Mouse (Mus musculus) bone marrow, adult 2 months (tissue): ENCODE results near the gene Hoxa7. TPM values are rescaled to one million over a fixed set of nuclear protein-coding genes. Genes with fewer than 3 reads are reported as not detected.

Experiments used
- H3K27ac ChIP-seq: fragments of 200-500 bp; 2 replicates; pipeline ENCODE4 v1.5.1; 2012; ENCODE audit warnings: low read depth, mild to moderate bottlenecking, control low read depth, inconsistent platforms, low read length; ENCODE audit not compliant: control insufficient read depth, poor library complexity, insufficient read depth
- H3K4me1 ChIP-seq: fragments of 200-500 bp; 2 replicates; pipeline ENCODE4 v1.6.1; 2011; ENCODE audit warnings: low read length; ENCODE audit not compliant: control insufficient read depth, insufficient read depth
- H3K4me3 ChIP-seq: fragments of 200-500 bp; replicated peaks from 2 replicates; pipeline ENCODE3; 2011; ENCODE audit warnings: mild to moderate bottlenecking, low read depth, low read length, control low read depth; ENCODE audit not compliant: control insufficient read depth
- CTCF ChIP-seq: fragments of 200-500 bp; IDR thresholded peaks from 2 replicates; pipeline ENCODE4 v1.5.1; 2011; ENCODE audit warnings: low read length, control low read depth; ENCODE audit not compliant: control insufficient read depth, insufficient read depth
- POLR2A ChIP-seq: fragments of 200-500 bp; IDR thresholded peaks from 2 replicates; pipeline ENCODE4 v1.6.1; 2011; ENCODE audit warnings: low read depth, mild to moderate bottlenecking, control low read depth, low read length, borderline replicate concordance; ENCODE audit not compliant: control insufficient read depth
- WGBS: fragments of 180-500 bp; shearing (Covaris S2); methylation state at CpG from one replicate; pipeline ENCODE4 v1.1.7; 2018; 5-methylcytosine and 5-hydroxymethylcytosine counted together
- polyA plus RNA-seq: library from polyadenylated mRNA; stranded (reverse); fragments of >200 nt; gene quantifications from 2 replicates; pipeline ENCODE4 v1.2.4, GENCODE M21; 2011; ENCODE audit warnings: low replicate concordance; ENCODE audit not compliant: missing spikeins, insufficient read depth, insufficient read length

Gene Hoxa7
- polyA plus RNA-seq, 1 experiment, result 2.8 TPM

GRCm38 (mm10) chr6:52204050-52204752, 17.5 kb downstream of the Hoxa7 start, which contains the start of gene Hoxa5:
TSS of gene Hoxa5 (minus strand) at chr6:52204587.
- Histone ChIP-seq H3K4me3 (no peak within 1 kb of the TSS), H3K27ac (no peak within 1 kb of the TSS), H3K4me1 (no peaks in the 10 kb centered on the region)
- 74% methylated on average over 65 of the region's 65 CpGs for WGBS
- TF ChIP-seq POLR2A (no peak), CTCF (no peak)

GRCm38 (mm10) chr6:52203371-52204049, 18.1 kb downstream of the Hoxa7 start:
- no peak overlapping the region for H3K27ac ChIP-seq

GRCm38 (mm10) chr6:52203121-52203370, 18.6 kb downstream of the Hoxa7 start:
- H3K27ac ChIP-seq, result no peak overlapping the region
- 91% methylated on average over 10 of the region's 10 CpGs for WGBS
- H3K4me3 ChIP-seq, result no peak overlapping the region
- TF ChIP-seq CTCF (no peak), POLR2A (no peak)
- H3K4me1 ChIP-seq, result no peaks in the 10 kb centered on the region

More at GRCm38 (mm10) chr6:52203371-52204049, 18.1 kb downstream of the Hoxa7 start:
- whole genome bisulfite sequencing, result 82% methylated on average over 46 of the region's 46 CpGs
- no peak overlapping the region for H3K4me3 ChIP-seq
- TF ChIP-seq POLR2A, result no peak
- TF ChIP-seq CTCF, result no peak
- no peaks in the 10 kb centered on the region for H3K4me1 ChIP-seq

GRCm38 (mm10) chr6:52202362-52203120, 19.1 kb downstream of the Hoxa7 start:
- no peak overlapping the region for H3K27ac ChIP-seq
- no peaks in the 10 kb centered on the region for H3K4me1 ChIP-seq
- TF ChIP-seq CTCF, result no peak
- no peak for TF ChIP-seq POLR2A
- H3K4me3 ChIP-seq, result no peak overlapping the region
- 89% methylated on average over 22 of the region's 22 CpGs for WGBS

- Histone ChIP-seq H3K4me3 (no peak overlapping the region), H3K27ac (no peak overlapping the region), H3K4me1 (no peaks in the 10 kb centered on the region)
- TF ChIP-seq CTCF (no peak), POLR2A (no peak)
- WGBS, result 94% methylated on average over 1 of the region's 1 CpGs
Observed at GRCm38 (mm10) chr6:52201269-52201668, 20.4 kb downstream of the Hoxa7 start.

- H3K4me1 ChIP-seq, result no peaks in the 10 kb centered on the region
Observed at GRCm38 (mm10) chr6:52200751-52201250, 20.9 kb downstream of the Hoxa7 start.

GRCm38 (mm10) chr6:52200073-52200750, 21.4 kb downstream of the Hoxa7 start:
- WGBS, result 91% methylated on average over 30 of the region's 30 CpGs
- H3K27ac ChIP-seq, result no peak overlapping the region
- H3K4me1 ChIP-seq, result no peaks in the 10 kb centered on the region
- TF ChIP-seq CTCF (no peak), POLR2A (no peak)
- no peak overlapping the region for H3K4me3 ChIP-seq

More at GRCm38 (mm10) chr6:52200751-52201250, 20.9 kb downstream of the Hoxa7 start:
- WGBS, result 88% methylated on average over 10 of the region's 10 CpGs
- TF ChIP-seq CTCF, result no peak
- no peak for TF ChIP-seq POLR2A
- Histone ChIP-seq H3K4me3 (no peak overlapping the region), H3K27ac (no peak overlapping the region)
